8 mouse cellular contexts compared by ENCODE assay signal in the genomic region with DNA sequence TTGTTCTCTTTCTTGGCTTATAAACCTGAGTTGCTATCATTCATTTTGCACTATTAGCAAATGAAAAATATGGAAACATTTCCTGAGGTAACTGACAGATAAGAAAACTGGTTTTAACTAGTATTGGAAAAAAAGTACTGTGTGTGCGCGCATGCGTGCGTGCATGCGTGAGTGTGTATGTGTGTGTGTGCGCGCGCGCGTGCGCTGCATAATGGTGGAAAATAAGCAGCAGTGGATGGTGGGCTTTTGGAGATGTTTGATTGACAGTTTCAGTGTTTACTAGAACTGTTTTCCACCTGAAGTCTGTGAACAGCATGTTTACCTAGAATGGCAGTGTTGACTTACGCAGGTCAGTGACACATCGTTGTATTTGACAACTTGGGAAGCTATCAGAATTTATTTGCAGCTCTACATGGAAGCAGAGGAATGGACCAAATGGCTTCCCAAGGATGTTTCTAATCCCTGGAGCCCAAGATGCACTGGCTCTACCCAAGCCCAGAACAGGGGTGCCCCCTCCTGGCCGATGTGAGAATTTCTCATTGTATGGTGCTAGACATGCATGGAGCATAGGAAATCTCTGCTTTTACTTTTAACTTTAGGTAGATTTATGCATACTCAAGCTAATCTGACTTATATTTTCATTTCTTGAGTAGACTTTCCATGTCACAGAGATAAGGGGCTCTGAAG.
DNase-seq lines count a peak whose midpoint lies in the region; ATAC-seq and TF ChIP-seq lines count a peak whose summit lies in the region.

No protein-coding gene starts in this region.

- TF ChIP-seq CTCF in liver, adult 2 months (IDR thresholded peaks at IDR 0.05; ENCODE audit: low read depth, low read length): peak; percentile 90
- peak; percentile 73; the same call in 1 of the 2 replicates for TF ChIP-seq CTCF in testis, adult 2 months (IDR thresholded peaks at IDR 0.05; ENCODE audit: control insufficient read depth, insufficient read depth, insufficient replicate concordance, low read depth, low read length)

- DNase-seq in 3T3-L1 (ENCODE audit: low read depth, low spot score): peak; percentile 79
- DNase-seq in adrenal gland, postnatal 10 days: peak; percentile 93
- DNase-seq in embryo, embryonic 9.5 days (ENCODE audit: extremely low spot score): peak; percentile 78
- peak; percentile 81 for DNase-seq in heart, adult 8-10 months (ENCODE audit: low spot score)
- peak; percentile 73 for DNase-seq in liver, adult 2 months (ENCODE audit: extremely low read depth, low read depth, low spot score)
- peak; percentile 85 for DNase-seq in neural tube, embryonic 11.5 days (ENCODE audit: low spot score)

- no peak overlapping the region for H3K27ac ChIP-seq in kidney, embryonic 14.5 days (ENCODE audit: low read depth, low read length)
- no peak overlapping the region for H3K27ac ChIP-seq in liver, adult 2 months (replicated peaks; ENCODE audit: insufficient read depth, low read depth, low read length)
- no peak overlapping the region for H3K27ac ChIP-seq in neural tube, embryonic 11.5 days (ENCODE audit: low read depth, low read length)
- H3K27ac ChIP-seq in testis, adult 2 months (ENCODE audit: control insufficient read depth, insufficient read depth, low read depth, low read length): no peak overlapping the region

- ATAC-seq in kidney, embryonic 14.5 days (ENCODE audit: low FRiP score, low TSS enrichment): peak; percentile 82
- peak; percentile 87 for ATAC-seq in neural tube, embryonic 11.5 days (ENCODE audit: insufficient read depth, low FRiP score, low TSS enrichment)

- TF ChIP-seq POLR2A in liver, adult 2 months (IDR thresholded peaks at IDR 0.05; ENCODE audit: extremely low read depth, insufficient read depth, low read length): no peak
- TF ChIP-seq POLR2A in testis, adult 2 months (IDR thresholded peaks at IDR 0.05; ENCODE audit: control insufficient read depth, low read depth, low read length): no peak

- H3K4me3 ChIP-seq in kidney, embryonic 14.5 days (ENCODE audit: low read length): no peak overlapping the region
- no peak overlapping the region for H3K4me3 ChIP-seq in liver, adult 2 months (ENCODE audit: insufficient read depth, low read depth, low read length)
- no peak overlapping the region for H3K4me3 ChIP-seq in neural tube, embryonic 11.5 days (ENCODE audit: low read depth, low read length)
- no peak overlapping the region for H3K4me3 ChIP-seq in testis, adult 2 months (ENCODE audit: control insufficient read depth, low read depth, low read length)

- H3K36me3 ChIP-seq in kidney, embryonic 14.5 days (ENCODE audit: control insufficient read depth, insufficient read depth, low read length): no peaks in the 10 kb centered on the region
- H3K36me3 ChIP-seq in liver, adult 2 months (ENCODE audit: control insufficient read depth, insufficient read depth, low read length): no peaks in the 10 kb centered on the region
- no peaks in the 10 kb centered on the region for H3K36me3 ChIP-seq in neural tube, embryonic 11.5 days (ENCODE audit: control insufficient read depth, insufficient read depth, low read length)
- H3K36me3 ChIP-seq in testis, adult 2 months (ENCODE audit: control insufficient read depth, insufficient read depth, low read length): no peaks in the 10 kb centered on the region

- WGBS in kidney, embryonic 14.5 days: 84% methylated on average over 14 of the region's 14 CpGs
- 77% methylated on average over 14 of the region's 14 CpGs for WGBS in liver, adult 2 months
- 86% methylated on average over 14 of the region's 14 CpGs for WGBS in neural tube, embryonic 11.5 days

- H3K4me1 ChIP-seq in kidney, embryonic 14.5 days (ENCODE audit: control insufficient read depth, insufficient read depth, low read length): 0 out of 2 replicates have a peak, but pooled peaks cover 5% of the 10 kb centered on the region
- no peaks in the 10 kb centered on the region for H3K4me1 ChIP-seq in liver, adult 2 months (ENCODE audit: control insufficient read depth, insufficient read depth, low read length)
- no peaks in the 10 kb centered on the region for H3K4me1 ChIP-seq in neural tube, embryonic 11.5 days (ENCODE audit: control insufficient read depth, insufficient read depth, low read length)
- H3K4me1 ChIP-seq in testis, adult 2 months (ENCODE audit: control insufficient read depth, insufficient read depth, low read length): no peaks in the 10 kb centered on the region

- H3K4me2 ChIP-seq in kidney, embryonic 14.5 days (replicated peaks; ENCODE audit: low read depth, low read length): no peak overlapping the region
- no peak overlapping the region for H3K4me2 ChIP-seq in neural tube, embryonic 11.5 days (ENCODE audit: low read depth)

- H3K27me3 ChIP-seq in kidney, embryonic 14.5 days (ENCODE audit: control insufficient read depth, insufficient read depth, low read length): no peaks in the 10 kb centered on the region
- no peaks in the 10 kb centered on the region for H3K27me3 ChIP-seq in liver, adult 2 months (ENCODE audit: control insufficient read depth, insufficient read depth, low read length)
- H3K27me3 ChIP-seq in neural tube, embryonic 11.5 days (ENCODE audit: control insufficient read depth, insufficient read depth, low read length): no peaks in the 10 kb centered on the region
- H3K27me3 ChIP-seq in testis, adult 2 months (ENCODE audit: control insufficient read depth, insufficient read depth, low read length): no peaks in the 10 kb centered on the region

- no peaks in the 10 kb centered on the region for H3K79me2 ChIP-seq in liver, adult 2 months (ENCODE audit: control insufficient read depth, insufficient read depth, low read length)

- no peaks in the 10 kb centered on the region for H3K9me3 ChIP-seq in kidney, embryonic 14.5 days (ENCODE audit: control insufficient read depth, low read length)
- no peaks in the 10 kb centered on the region for H3K9me3 ChIP-seq in neural tube, embryonic 11.5 days (ENCODE audit: control insufficient read depth, low read length)

- H3K9ac ChIP-seq in kidney, embryonic 14.5 days (ENCODE audit: low read depth, low read length): no peak overlapping the region
- no peak overlapping the region for H3K9ac ChIP-seq in liver, adult 2 months (ENCODE audit: low read depth, low read length)
- H3K9ac ChIP-seq in neural tube, embryonic 11.5 days (ENCODE audit: low read length): no peak overlapping the region
